Mouse (Mus musculus) G1E (cell line): Measurements from ENCODE around the gene Mrps18c. TPM values are rescaled to one million over a fixed set of nuclear protein-coding genes. Genes with fewer than 3 reads are reported as not detected.

Source experiments
- ATAC-seq: 2 replicates; pipeline ENCODE4 v1.8.0; 2016; ENCODE audit warnings: mild to moderate bottlenecking; ENCODE audit not compliant: insufficient number of reproducible peaks, poor library complexity, low FRiP score, severe bottlenecking; ENCODE audit errors: extremely low read depth
- DNase-seq: peaks from one replicate; pipeline ENCODE4 v3.0.0; 2012; ENCODE audit warnings: low spot score
- H3K27me3 ChIP-seq: 2 replicates; pipeline ENCODE4 v1.6.1; 2012; ENCODE audit warnings: mild to moderate bottlenecking, low read length, inconsistent platforms; ENCODE audit not compliant: insufficient read depth
- H3K36me3 ChIP-seq: replicated peaks from 2 replicates; pipeline ENCODE3; 2012; ENCODE audit warnings: mild to moderate bottlenecking, inconsistent platforms
- H3K4me1 ChIP-seq: 2 replicates; pipeline ENCODE4 v1.6.1; 2012; ENCODE audit warnings: low read depth, low read length, inconsistent platforms, mixed read lengths; ENCODE audit not compliant: insufficient read depth
- H3K4me3 ChIP-seq: 2 replicates; pipeline ENCODE4 v1.5.1; 2012; ENCODE audit warnings: low read depth, mild to moderate bottlenecking, inconsistent platforms, low read length, moderate library complexity, mixed read lengths
- H3K9me3 ChIP-seq: replicated peaks from 2 replicates; pipeline ENCODE4 v1.6.1; 2012; ENCODE audit warnings: inconsistent platforms
- CTCF ChIP-seq: IDR thresholded peaks from 2 replicates; pipeline ENCODE4 v1.5.1; 2012; ENCODE audit warnings: low read depth, low read length, inconsistent platforms, mixed read lengths
- GATA1 ChIP-seq: IDR thresholded peaks from 2 replicates; pipeline ENCODE4 v1.6.1; 2012; ENCODE audit warnings: borderline replicate concordance, low read length, inconsistent platforms, mixed read lengths
- GATA2 ChIP-seq: IDR thresholded peaks from 2 replicates; pipeline ENCODE4 v1.6.1; 2012; ENCODE audit warnings: low read depth, low read length, inconsistent platforms, borderline replicate concordance
- POLR2AphosphoS5 ChIP-seq: IDR thresholded peaks from 2 replicates; pipeline ENCODE4 v1.6.1; 2012; ENCODE audit warnings: low read depth, low read length, inconsistent platforms; ENCODE audit not compliant: insufficient replicate concordance
- TAL1 ChIP-seq: conservative IDR thresholded peaks from 2 replicates; pipeline ENCODE4 v1.6.1; 2012; ENCODE audit warnings: low read depth, low read length, inconsistent platforms, mixed read lengths
- polyA plus RNA-seq: library from polyadenylated mRNA; stranded (reverse); fragments of >175 nt; gene quantifications from 2 replicates; pipeline ENCODE4 v1.2.3, GENCODE M21; 2012
- total RNA-seq, 2 experiments: library from RNA; stranded (forward) in 1 of 2; stranded (reverse) in 1 of 2; fragments of 200-1000 nt in 1 of 2; fragments of >200 nt in 1 of 2; fragmentation: Nextera tagmentation in 1 of 2; gene quantifications; 2 replicates each; pipeline ENCODE4 v1.2.3; 2014 to 2017

Gene Mrps18c
- total and polyA plus RNA-seq, 3 experiments, result 9.0 to 212 (median 42.4) TPM

- Histone ChIP-seq H3K9me3 (no peaks in the 10 kb centered on the region), H3K4me3 (no peak overlapping the region), H3K36me3 (peaks cover 96% of the 10 kb centered on the region), H3K27me3 (no peaks in the 10 kb centered on the region), H3K4me1 (peaks cover 31% of the 10 kb centered on the region)
- DNase-seq (no peak), ATAC-seq (no peak)
- TF ChIP-seq GATA2 (no peak), CTCF (no peak), TAL1 (no peak), GATA1 (no peak), POLR2AphosphoS5 (no peak)
Observed at GRCm38 (mm10) chr5:100792261-100792660, 6.2 kb upstream of the Mrps18c start.

- no peak for DNase-seq
- TF ChIP-seq CTCF (no peak), TAL1 (no peak), GATA2 (no peak), POLR2AphosphoS5 (no peak), GATA1 (no peak)
Observed at GRCm38 (mm10) chr5:100794084-100794483, 4.3 kb upstream of the Mrps18c start.

DNA sequence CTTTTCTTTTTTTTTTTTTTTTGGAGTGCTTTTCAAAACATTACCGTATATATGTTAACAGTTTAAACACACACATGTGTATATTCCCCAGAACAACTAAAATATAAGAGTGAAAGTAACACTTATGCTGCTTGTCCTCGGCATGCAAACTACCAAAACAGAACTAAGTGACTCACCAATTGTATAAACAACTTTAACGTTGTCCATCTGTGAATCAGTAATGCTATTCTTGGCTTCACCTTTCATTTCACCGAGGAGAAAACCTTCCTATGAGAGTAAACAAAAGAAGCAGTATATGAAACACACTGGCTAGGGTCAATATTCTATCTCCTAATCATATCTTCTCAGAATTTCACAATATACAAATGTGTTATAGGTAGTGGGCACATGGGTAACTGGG, 19.9 kb downstream of the Mrps18c start:
- no peak for ATAC-seq
- no peak for DNase-seq
- Histone ChIP-seq H3K27me3 (no peaks in the 10 kb centered on the region), H3K4me1 (peaks cover 21% of the 10 kb centered on the region), H3K9me3 (no peaks in the 10 kb centered on the region), H3K36me3 (peaks cover 50% of the 10 kb centered on the region), H3K4me3 (no peak overlapping the region)
- TF ChIP-seq TAL1 (no peak), GATA2 (no peak), POLR2AphosphoS5 (no peak), GATA1 (no peak), CTCF (no peak)

More at GRCm38 (mm10) chr5:100794084-100794483, 4.3 kb upstream of the Mrps18c start:
- ATAC-seq, result no peak
- Histone ChIP-seq H3K4me3 (no peak overlapping the region), H3K9me3 (no peaks in the 10 kb centered on the region), H3K36me3 (peaks cover 79% of the 10 kb centered on the region), H3K27me3 (no peaks in the 10 kb centered on the region), H3K4me1 (peaks cover 38% of the 10 kb centered on the region)

DNA sequence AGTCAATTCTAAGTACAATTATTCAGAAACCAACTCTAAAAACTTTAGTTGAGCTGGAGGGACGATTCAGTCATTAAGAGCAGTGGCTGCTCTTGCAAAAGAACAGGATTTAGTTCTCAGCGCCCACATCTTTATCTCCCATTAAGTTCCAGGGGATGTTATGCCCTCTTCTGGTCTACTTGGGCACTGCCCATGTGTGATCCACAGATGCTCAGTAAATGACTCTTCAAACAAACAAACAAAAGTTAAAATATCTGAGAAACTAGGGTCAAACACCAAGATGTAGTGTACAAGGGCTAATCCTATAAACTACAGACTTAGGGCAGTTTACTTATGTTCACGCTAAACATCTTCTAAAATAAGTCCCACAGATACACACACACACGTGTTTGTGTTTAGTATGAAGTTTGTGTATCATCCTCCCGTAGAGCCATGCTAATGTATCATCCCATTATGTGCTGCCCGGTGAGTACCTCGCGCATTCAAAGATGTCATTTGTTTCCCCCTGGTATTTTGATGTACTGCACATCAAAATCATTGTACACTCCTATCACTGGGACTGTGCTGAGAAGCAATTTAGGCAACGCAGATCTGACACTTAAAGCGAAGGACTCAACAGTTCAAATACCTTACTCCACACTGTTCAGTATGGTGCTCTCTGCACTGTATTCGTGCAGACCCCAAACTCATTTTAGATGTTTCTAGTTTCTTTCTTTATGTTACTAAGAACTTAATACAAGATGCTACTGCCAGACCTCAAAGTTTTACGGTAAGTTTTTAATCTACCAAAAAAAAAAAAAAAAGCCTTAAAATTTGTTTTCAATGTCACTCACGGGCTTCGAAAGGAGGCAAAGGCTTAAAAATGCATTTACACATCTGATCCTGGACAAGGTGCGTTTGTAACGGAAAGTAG, 21.4 kb downstream of the Mrps18c start:
- no peak for TF ChIP-seq POLR2AphosphoS5
- no peak for TF ChIP-seq TAL1
- no peak for TF ChIP-seq GATA2
- TF ChIP-seq CTCF, result no peak
- no peak for TF ChIP-seq GATA1

DNA sequence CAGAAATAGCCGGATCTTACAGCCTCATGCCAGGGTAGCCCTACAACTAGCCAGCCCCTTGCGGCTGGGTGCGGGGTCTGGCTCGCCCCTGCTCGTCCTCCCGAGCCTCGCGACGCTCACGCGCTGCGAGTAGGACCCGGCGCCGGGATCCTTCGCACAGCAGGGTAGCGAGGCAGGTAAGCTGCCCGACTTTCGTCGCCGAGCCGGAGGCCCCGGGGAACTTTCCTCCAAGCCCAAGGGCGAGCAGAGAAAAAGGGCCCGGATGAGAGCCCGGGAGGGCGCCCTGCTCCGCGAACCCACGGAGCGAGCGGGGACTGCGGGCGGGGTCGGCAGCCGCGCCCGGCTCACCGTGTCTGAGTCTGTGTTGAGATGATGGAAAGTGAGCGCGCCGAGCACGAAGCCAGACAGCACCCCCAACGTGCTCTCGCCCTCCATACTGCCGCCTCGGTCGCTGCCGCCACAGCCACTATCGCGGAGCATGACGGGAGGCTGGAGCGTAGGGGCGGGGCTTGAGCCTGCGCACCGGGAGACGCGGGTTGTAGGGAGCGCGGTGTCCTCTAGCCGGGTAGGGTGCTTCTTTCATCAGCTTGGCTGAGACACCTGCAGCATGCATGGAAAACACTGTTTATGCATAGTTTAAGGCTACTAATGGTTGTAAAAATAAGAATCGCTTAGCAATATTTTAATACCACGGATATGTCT, 22.2 kb downstream of the Mrps18c start, which contains the start of gene Abraxas1:
Gene Abraxas1 (minus strand): TSS at position 483 of the 702 bp plus-strand sequence.
- DNase-seq, result peak; percentile 89
- Histone ChIP-seq H3K27me3 (peaks cover 4% of the 10 kb centered on the region; the same call in 1 of the 2 replicates), H3K9me3 (no peaks in the 10 kb centered on the region), H3K4me1 (peaks cover 21% of the 10 kb centered on the region), H3K4me3 (peak within 1 kb of the TSS; percentile 90), H3K36me3 (peaks cover 32% of the 10 kb centered on the region)
- ATAC-seq, result peak; percentile 96
- TF ChIP-seq GATA1 (no peak), POLR2AphosphoS5 (0 out of 2 replicates have a peak, but pooled peaks have one; percentile 41)

More for the DNA sequence above, 21.4 kb downstream of the Mrps18c start:
- DNase-seq, result no peak
- no peaks in the 10 kb centered on the region for H3K9me3 ChIP-seq
- peaks cover 21% of the 10 kb centered on the region for H3K4me1 ChIP-seq
- no peak for ATAC-seq
- H3K36me3 ChIP-seq, result peaks cover 36% of the 10 kb centered on the region
- H3K4me3 ChIP-seq, result peak overlapping the region; percentile 90
- peaks cover 3% of the 10 kb centered on the region; the same call in 1 of the 2 replicates for H3K27me3 ChIP-seq

DNA sequence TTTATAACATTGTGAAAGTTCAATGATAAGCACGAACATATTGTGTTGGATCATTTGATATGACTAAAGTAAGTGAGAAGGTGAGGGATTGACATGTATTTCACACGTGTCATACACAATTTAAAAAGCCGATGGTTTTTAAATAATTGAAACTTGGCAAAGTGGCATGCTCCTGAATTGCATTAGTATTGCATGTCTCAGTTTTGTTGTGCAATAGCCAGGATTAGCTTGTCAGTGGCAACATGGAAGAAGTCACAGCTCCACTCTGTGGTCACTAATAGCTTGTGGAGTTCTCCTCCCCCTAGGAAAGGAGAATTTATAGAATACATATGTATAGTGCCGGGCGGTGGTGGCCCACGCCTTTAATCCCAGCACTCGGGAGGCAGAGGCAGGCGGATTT, 22.9 kb downstream of the Mrps18c start:
- H3K36me3 ChIP-seq, result peaks cover 25% of the 10 kb centered on the region
- H3K4me1 ChIP-seq, result peaks cover 21% of the 10 kb centered on the region
- no peak for TF ChIP-seq TAL1
- no peak for TF ChIP-seq POLR2AphosphoS5
- TF ChIP-seq CTCF, result no peak
- no peak for TF ChIP-seq GATA2
- TF ChIP-seq GATA1, result no peak
- ATAC-seq, result no peak
- peaks cover 7% of the 10 kb centered on the region; the same call in 1 of the 2 replicates for H3K27me3 ChIP-seq
- no peaks in the 10 kb centered on the region for H3K9me3 ChIP-seq
- peak overlapping the region; percentile 90; the same call in 1 of the 2 replicates for H3K4me3 ChIP-seq
- DNase-seq, result peak; percentile 37
